Mouse (Mus musculus): ENCODE data around the gene Tshz2. TPM values are rescaled to one million over a fixed set of nuclear protein-coding genes. Genes with fewer than 3 reads are reported as not detected.

The Tshz2 gene
- total RNA-seq, 1 experiment from 2014 or later: not detected

DNA sequence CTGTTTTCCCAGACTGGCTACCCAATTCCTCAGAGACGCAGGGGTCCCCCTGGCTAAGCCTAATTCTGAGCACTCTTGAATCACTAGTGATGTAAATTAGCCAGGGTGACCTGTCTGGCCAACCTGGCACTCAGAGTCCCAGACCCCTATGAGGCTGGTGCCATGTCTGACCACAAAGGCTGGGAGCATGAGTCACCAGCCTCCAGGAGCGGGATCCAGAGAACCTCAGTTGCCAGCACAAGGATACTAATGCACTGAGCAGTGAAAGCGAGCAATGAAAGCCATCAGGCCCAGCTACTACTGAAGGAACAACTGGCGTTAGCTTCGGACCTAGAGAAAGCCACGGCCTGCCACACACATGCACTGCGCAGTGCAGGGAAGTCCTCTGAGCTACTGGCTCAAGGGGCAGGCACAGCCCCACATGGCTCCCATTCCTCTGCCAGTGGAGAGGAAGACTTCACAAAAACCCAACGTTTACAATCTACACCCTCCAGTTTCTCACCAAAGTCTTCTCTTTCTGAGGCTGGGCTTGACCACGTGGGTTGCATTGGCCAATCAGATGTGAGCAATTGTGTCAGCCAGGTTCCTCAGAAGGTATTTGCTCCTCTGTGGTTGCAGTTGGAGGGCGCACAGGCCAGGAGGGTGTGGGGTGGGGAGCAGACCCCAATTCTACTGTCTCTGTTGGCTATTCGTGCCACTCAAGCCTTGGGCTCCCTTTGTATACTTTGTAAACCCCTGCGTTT is 409.8 kb downstream of the Tshz2 start:
- 0 out of 2 replicates have a peak, but pooled peaks have one; percentile 10 for ATAC-seq (replicated peaks; ENCODE audit: insufficient number of reproducible peaks, low FRiP score, low TSS enrichment, poor library complexity, severe bottlenecking)

DNA sequence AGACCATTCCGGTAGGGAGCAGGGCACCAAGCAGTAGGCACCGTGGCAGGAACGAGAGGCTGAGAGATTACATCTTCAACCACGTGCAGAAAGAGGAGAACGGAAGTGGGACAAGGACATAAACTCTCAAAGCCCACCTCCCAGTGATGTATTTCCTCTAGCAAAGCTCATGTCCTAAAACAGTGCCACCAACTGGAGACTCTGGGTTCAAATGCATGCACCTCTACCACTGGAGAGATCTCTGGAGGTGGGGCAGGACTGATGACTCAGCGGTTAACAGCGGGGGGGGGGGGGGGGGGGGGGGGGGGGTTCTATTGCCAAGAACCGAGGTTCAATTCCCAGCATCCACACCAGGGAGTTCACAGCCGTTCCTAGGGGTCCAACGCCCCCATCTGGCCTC is 410.5 kb downstream of the Tshz2 start:
- ATAC-seq (replicated peaks; ENCODE audit: insufficient number of reproducible peaks, low FRiP score, low TSS enrichment, poor library complexity, severe bottlenecking): no peak

DNA sequence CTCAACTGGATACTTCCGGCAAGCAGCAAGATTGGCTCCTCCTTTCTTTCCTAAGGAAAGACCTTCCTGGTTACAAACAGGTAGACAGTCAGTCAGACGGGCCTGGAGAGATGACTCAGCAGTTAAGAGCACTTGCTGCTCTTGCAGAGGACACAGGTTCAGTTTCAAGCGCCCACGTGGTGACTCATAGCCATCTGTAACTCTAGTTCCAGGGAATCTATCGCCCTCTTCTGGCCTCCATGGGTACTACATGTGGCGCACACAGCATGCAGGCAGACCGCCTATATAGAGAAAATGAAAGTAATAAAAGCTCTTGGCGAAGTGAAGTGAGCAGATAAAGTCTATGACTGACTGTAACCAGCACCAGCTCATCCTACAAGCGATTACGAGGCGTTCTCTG is 413.1 kb downstream of the Tshz2 start:
- no peak for ATAC-seq (replicated peaks; ENCODE audit: insufficient number of reproducible peaks, low FRiP score, low TSS enrichment, poor library complexity, severe bottlenecking)

DNA sequence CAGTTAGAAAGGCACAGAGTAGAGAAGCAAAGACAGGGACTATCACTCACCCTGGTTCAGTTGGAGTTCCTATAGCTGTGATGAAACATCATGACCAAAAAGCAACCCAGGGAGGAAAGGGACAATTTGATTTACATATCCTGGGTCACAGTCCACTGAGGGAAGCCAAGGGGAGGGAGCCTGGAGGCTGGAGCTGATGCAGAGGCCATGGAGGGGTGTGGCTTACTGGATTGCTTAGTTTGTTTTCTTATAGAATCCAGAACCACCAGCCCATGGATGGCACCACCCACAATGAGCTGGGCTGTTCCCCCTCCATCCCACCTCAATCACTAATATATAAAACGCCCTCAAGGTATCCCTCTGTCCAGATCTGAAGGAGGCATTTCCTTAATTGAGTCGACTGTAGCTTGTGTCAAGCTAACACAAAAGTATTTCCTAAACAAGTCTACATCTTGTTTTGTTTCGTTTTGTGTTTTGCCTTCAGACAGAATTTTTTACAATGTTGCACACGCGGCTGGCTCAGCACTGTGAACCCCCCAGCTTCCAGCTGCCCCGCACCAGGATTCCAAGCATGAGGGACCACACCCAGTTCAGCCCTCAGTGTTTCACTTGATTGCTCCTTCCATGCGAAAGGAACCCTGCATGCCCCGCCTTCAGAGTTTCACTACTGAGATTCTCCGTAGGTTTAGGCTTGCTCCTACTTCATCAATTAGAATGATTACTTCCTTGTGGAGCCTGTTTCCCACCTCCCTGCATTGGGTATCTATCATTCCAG is 413.7 kb downstream of the Tshz2 start:
- no peak for ATAC-seq (replicated peaks; ENCODE audit: insufficient number of reproducible peaks, low FRiP score, low TSS enrichment, poor library complexity, severe bottlenecking)

DNA sequence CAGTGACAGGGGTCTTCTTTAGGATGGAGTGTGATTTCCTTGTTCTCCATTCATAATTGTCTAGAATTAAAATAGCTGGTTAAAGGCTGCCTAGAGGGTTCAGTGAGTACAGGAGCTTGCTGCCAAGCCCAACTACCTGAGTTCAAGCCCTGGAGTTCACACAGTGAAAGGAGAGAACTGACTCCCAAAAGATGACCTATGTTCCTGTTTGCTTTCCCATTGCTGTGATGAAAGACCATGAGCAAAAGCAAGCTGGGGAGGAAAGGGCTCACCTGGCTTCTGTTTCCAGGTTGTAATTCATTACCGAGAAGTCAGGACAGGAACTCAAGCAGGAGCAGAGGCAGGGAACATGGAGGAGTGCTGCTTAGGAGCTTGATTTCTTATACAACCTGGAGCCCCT is 416.0 kb downstream of the Tshz2 start:
- ATAC-seq (replicated peaks; ENCODE audit: insufficient number of reproducible peaks, low FRiP score, low TSS enrichment, poor library complexity, severe bottlenecking): no peak

DNA sequence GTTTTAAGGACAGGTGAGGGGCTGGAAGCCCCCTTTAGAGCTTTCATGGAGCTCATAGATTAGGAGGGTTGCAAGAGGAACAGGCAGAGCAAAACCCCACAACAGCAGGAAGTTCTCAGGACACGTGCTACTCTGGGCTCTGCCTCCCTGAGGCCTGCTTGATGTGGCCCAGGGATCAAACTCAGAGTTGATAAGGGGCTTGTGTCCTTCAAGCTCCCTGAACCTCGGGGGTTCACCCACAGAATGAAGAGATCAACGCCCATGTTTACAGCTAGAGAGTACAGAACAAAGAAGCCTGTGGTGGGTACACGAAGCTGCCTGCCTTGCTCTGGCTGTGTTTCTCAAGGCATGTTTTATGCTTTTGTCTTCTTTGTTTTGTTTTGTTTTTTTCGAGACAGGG is 417.8 kb downstream of the Tshz2 start:
- ATAC-seq (replicated peaks; ENCODE audit: insufficient number of reproducible peaks, low FRiP score, low TSS enrichment, poor library complexity, severe bottlenecking): no peak

DNA sequence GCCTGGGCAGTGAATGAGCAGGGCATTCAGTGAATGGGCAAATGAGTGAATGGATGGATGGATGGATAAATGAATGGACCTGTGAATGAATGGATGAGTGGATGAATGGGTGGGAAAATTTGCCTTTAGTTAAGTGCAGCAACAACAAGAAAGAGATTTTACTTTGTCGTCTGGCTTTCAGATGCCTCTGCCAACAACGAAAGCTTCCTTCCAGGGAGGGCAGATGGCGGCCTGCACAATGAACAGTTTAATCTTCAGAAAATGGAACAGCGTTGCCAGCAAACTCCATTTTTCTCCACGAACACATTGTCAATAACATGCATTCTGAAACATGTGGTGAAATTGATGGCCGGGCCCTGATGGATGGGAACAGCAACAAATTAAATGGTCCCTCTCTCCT is 418.6 kb downstream of the Tshz2 start:
- ATAC-seq (replicated peaks; ENCODE audit: insufficient number of reproducible peaks, low FRiP score, low TSS enrichment, poor library complexity, severe bottlenecking): no peak

DNA sequence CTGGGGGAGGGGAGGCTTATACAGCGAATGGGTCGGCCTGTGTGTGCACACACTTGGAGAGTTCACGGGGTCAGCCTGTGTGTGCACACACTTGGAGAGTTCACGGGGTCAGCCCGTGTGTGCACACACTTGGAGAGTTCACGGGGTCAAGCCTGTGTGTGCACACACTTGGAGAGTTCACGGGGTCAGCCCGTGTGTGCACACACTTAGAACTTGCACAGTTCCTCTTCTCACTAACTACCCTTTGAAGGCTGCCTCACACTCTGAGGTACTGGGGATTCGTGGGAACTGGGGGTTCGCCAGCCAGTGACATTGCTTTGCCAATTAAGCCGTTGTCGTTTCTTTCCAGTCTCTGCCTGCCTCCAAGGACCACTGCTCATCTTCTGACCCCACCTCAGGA is 422.1 kb downstream of the Tshz2 start:
- ATAC-seq (replicated peaks; ENCODE audit: insufficient number of reproducible peaks, low FRiP score, low TSS enrichment, poor library complexity, severe bottlenecking): peak; percentile 32; the same call in 1 of the 2 replicates

DNA sequence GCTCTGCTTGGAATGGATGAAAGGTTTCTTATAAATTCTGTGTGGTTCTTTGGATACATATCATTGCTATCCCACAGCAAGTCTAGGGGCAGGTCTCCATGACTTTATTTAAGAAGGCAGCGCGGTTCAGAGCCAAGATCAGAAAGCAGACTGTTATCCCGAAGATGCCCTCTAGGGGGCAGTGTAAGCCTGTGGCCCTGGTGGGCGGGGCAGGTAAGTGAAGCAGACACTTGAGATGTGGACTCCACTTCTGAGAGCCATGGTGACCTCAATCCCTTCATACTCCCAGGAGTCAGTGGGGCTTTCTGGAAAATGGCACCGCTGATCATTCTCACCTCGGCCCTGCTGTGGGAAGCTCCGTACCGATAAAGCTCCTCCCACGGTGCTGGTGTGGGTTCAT is 422.6 kb downstream of the Tshz2 start:
- ATAC-seq (replicated peaks; ENCODE audit: insufficient number of reproducible peaks, low FRiP score, low TSS enrichment, poor library complexity, severe bottlenecking): peak; percentile 76

DNA sequence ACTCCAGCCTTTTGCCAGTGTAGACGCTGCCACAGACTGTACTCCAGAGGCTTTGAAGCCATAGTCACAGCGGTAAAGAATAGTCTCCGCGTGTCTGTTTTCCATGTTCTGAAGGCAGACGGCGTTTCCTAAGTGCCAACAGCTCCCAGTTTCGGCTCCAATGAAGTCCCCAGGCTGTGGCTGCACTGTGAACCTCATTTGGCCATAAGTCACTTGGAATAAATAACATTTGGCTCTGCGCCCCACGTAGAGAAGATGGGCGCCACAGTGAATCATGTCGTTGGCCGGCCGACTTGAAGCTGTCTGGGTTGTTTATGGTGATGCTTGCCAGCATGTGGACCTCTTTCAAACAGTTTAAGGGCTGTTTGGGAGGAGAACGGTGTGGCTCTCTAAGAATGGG is 426.0 kb downstream of the Tshz2 start:
- no peak for ATAC-seq (replicated peaks; ENCODE audit: insufficient number of reproducible peaks, low FRiP score, low TSS enrichment, poor library complexity, severe bottlenecking)

DNA sequence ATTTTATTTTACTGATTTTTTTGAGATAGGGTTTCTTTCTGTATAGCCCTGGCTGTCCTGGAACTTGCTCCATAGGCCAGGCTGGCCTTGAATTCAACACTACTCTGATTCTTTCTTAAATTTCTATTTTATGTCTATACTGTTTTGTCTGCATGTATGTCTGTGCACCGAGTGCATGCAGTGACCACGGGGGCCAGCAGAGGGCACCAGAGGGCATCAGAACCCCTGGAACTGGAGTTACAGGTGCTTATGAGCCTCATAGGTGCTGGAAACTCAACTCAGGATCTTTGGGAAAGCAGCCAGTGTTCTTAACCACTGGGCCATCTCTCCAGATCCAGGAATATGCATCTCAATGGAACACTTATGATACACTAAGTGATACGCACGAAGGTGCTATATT is 427.3 kb downstream of the Tshz2 start:
- no peak for ATAC-seq (replicated peaks; ENCODE audit: insufficient number of reproducible peaks, low FRiP score, low TSS enrichment, poor library complexity, severe bottlenecking)

DNA sequence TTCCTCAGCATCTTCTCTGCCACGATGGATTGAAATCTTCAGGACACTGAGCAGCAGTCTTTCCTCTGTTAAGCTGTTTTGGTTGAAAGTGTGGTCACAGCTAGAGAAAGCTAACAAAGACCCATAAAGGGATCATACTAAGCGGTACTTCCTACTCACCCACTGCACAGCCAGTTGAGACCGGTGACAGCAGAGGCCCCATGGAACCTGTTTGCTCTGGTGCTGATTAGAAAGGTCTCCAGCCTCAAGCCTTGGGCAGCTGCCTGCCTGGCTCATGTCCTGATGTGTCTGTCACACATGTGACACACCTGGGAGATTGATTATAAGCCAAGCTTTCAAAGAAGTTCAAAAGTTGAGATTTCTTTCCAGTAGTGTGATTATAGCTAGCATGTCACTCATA is 429.6 kb downstream of the Tshz2 start:
- no peak for ATAC-seq (replicated peaks; ENCODE audit: insufficient number of reproducible peaks, low FRiP score, low TSS enrichment, poor library complexity, severe bottlenecking)

DNA sequence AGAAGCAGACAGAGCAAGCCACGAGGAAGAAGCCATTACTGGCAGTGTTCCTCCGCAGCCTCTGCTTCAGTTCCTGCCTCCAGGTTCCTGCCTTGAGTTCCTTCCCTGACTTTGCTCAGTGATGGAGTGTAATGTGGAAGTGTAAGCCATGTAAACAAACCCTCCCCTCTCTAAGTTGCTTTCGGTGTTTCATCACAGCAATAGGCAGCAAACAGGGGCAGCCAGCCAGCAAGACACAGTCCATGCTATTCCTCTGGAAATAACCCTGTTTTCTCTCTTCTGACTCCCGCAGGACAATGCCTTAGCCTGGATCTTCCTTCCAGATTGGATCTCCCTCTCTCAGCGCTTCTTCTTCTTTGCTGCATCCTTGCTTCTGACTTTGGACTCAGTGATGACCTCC is 437.2 kb downstream of the Tshz2 start:
- no peak for ATAC-seq (replicated peaks; ENCODE audit: insufficient number of reproducible peaks, low FRiP score, low TSS enrichment, poor library complexity, severe bottlenecking)

DNA sequence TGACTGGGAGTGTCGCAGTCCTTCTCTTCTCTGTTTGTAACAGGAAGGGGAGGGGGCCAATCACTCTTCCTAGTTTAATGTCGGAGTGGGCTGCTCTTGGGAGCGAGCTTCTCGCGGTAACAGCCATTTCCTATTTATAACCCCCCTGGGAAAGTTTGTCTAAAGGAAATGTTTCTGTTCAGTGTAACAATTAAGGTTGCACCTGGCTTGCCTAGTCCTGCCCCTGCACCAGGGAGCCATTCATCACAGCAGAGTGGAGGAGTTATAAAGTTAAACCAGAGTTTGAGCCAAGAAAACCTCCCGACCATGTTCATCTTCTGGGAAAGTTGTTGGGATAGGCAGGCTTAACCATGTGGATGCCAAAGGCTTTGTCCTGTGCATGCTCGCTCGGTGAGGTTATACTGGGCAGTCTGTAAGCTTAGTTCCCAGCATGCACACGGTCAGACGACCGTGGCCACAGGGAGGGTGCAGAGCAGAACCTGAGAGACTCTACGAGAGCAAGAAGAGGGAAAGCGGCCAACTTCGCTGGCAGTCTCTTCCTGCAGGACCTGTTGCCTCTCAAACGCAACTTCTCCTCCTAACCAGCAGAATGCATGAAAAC is 437.9 kb downstream of the Tshz2 start:
- no peak for ATAC-seq (replicated peaks; ENCODE audit: insufficient number of reproducible peaks, low FRiP score, low TSS enrichment, poor library complexity, severe bottlenecking)

DNA sequence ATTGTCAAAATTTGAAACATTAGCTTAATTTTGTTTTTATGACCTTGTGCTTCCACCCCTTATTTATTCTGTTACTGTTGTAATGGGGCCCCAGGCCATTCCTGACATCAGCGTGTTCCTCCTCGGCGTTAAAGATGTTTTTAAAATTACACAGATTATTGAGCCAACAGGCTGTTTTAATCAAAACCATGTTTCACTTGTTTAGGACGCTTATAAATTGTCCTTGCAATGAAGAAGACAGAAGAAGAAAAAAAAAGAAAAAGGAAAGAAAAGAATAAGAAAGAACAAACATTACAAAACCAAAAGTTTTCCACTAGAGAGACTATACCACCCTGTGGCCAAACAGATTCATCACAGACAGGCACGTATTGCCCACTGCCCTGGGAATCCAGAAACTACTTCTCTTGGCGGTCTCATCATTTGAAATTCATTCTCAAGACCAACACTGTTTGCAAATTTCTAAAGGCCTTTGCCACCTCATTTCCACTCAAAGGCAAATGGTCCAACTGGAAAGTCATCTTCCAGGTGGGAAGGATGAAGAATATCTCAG is 444.2 kb downstream of the Tshz2 start:
- no peak for ATAC-seq (replicated peaks; ENCODE audit: insufficient number of reproducible peaks, low FRiP score, low TSS enrichment, poor library complexity, severe bottlenecking)

DNA sequence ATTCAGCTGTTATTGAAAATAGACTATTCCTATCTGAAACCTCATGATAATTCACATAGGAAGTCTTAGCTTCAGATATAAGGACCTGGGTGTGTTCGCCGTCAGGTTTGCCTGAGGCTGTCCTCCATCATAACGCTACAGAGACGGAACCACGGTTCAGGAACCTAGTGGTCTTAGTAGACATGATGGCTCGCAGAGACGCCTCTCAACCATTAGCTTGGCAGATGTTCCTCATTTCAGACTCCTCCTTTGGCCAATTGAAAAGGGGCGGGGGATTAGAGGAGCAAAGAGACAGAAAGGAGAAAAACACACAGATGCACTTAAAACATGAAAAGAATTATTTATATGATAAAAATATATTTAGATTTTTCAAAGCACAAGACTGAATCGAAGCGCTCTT is 445.2 kb downstream of the Tshz2 start:
- ATAC-seq (replicated peaks; ENCODE audit: insufficient number of reproducible peaks, low FRiP score, low TSS enrichment, poor library complexity, severe bottlenecking): no peak

DNA sequence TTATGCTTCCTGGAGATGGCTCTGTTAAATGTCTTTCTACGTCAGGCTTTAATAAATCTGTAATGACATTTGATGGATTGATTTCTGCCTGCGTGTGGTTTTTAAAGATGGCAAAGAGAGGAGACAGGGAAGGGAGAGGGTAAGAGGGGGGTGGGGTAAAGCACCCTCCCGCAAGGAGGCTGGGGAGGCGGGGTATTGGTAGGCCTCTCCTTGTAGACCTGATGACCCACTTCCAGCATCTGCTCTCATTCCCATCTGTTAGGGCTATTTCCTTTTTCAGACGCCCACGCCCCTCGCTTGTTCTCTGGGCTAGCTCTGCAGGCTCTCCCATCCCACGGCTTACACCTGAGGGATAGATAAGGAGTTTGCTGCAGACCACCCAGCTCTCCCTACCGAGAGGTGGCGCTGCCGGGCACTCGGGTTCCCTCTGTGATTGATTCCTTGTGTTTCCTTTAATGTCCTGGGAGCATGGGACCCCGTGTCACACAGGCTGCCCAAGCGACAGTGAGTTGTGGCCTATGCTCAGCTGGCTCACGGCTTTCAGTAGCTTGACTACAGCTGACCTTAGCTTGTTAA is 445.7 kb downstream of the Tshz2 start:
- no peak for ATAC-seq (replicated peaks; ENCODE audit: insufficient number of reproducible peaks, low FRiP score, low TSS enrichment, poor library complexity, severe bottlenecking)

DNA sequence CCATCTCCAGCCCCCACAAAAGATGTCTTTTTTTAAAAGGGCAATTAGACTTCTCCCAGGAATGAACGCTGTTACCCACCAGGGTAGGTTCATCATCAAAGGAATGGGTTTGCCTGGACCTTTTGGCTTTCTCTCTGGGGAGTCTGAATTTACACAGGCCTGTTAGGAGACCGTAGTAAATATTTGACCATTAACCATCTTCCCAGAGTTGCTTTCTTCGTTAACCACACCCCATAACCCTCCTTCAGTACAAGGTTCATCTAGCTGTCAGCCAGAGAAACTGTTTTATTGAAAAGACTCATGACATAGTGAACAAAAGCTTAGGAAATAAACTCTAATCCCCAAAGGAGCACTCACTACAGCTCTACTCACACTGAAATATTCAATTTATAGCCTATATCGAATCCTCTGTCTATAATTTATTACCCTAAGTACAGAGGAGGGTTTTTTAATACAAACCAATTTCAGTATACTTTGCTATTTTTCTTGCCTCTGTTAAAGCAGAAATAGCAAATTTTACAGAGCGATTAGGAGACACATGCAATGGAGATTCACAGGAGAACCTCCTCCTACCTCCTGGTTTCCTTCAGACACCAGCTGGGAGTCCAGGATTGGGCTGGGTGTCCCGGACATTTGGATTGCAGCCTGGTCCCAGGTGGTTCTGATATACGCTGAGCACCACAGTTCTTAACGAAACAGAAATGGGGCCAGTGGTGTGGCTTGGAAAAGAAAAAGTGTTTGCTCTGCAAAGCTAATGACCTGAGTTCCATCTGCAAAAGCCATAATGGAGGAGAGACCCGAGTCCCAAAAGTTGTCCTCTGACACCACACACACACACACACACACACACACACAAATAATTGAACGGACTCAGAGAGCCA is 459.0 kb downstream of the Tshz2 start:
- ATAC-seq (replicated peaks; ENCODE audit: insufficient number of reproducible peaks, low FRiP score, low TSS enrichment, poor library complexity, severe bottlenecking): no peak

All from monocyte, adult 5-6 weeks (primary cell).